Mouse (Mus musculus) limb, embryonic 15.5 days (tissue): ENCODE results near the gene Hoxd9. TPM values are rescaled to one million over a fixed set of nuclear protein-coding genes. Genes with fewer than 3 reads are reported as not detected.

ENCODE experiments used
- ATAC-seq: fragments of 200-750 bp; cut with Nextera tagmentation; 2 replicates; pipeline ENCODE4 v1.8.0; 2017; ENCODE audit warnings: low read depth, moderate TSS enrichment; ENCODE audit not compliant: insufficient number of reproducible peaks, low FRiP score, low TSS enrichment
- H3K27ac ChIP-seq: fragments of 300-500 bp; sonication (generic); 2 replicates; pipeline ENCODE4 v1.5.1; 2015; ENCODE audit warnings: moderate library complexity, mild to moderate bottlenecking, inconsistent platforms
- H3K27me3 ChIP-seq: fragments of 300-500 bp; sonication (generic); 2 replicates; pipeline ENCODE4 v1.6.1; 2015; ENCODE audit warnings: inconsistent platforms
- H3K36me3 ChIP-seq: fragments of 300-500 bp; sonication (generic); 2 replicates; pipeline ENCODE4 v1.6.1; 2015; ENCODE audit warnings: inconsistent platforms
- H3K4me1 ChIP-seq: fragments of 300-500 bp; sonication (generic); 2 replicates; pipeline ENCODE4 v1.6.1; 2015; ENCODE audit warnings: inconsistent platforms
- H3K4me2 ChIP-seq: fragments of 300-500 bp; sonication (generic); 2 replicates; pipeline ENCODE4 v1.6.1; 2015; ENCODE audit warnings: mild to moderate bottlenecking, inconsistent platforms
- H3K4me3 ChIP-seq: fragments of 300-500 bp; sonication (generic); 2 replicates; pipeline ENCODE4 v1.5.1; 2015; ENCODE audit warnings: mild to moderate bottlenecking, inconsistent platforms
- H3K9ac ChIP-seq: fragments of 300-500 bp; sonication (generic); 2 replicates; pipeline ENCODE4 v1.6.1; 2015; ENCODE audit warnings: inconsistent platforms
- H3K9me3 ChIP-seq: fragments of 300-500 bp; sonication (generic); 2 replicates; pipeline ENCODE4 v1.6.1; 2016; ENCODE audit warnings: inconsistent platforms
- WGBS: fragments of 180-500 bp; shearing (Covaris S2); methylation state at CpG from one replicate; pipeline ENCODE4 v1.1.7; 2015; 5-methylcytosine and 5-hydroxymethylcytosine counted together
- polyA plus RNA-seq: library from polyadenylated mRNA; unstranded; fragments of >200 nt; fragmentation: Nextera tagmentation; extraction: Ambion mirVana; gene quantifications from 2 replicates; pipeline ENCODE4 v1.2.1, GENCODE M21; 2015

Gene Hoxd9
- polyA plus RNA-seq, 1 experiment from 2014 or later: 7.1 TPM

DNA sequence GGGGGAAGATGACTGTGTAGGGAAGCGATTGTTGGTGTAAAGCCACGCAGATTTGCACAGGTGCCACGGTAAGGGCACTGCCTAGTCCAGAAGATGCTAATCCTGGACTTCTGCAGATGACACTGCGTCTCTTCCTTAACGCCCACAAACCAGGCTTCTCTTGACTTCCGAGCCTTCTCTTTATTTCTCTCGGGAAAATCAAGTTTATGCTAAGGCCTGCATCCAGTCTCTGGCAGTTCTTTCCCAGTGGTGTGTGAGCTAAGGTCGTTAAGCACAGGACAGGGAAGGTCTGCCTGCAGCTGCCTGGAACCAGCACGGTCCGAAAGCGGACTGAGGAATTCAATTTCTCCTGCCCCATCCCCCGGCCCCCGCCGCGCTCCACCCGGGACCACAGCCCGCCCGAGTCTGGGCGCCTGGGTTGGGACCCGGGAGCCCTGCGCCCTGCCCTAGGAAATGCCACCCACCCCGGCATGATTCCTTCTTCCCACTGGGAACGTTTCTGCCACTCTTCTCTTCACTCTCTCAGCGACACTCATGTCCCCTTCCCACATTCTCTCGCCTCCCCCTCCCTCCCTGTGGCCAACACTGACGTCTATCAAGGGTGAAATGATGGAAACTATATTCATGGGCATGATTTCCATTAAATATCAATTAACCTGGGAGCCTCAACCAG lies 6.3 kb downstream of the Hoxd9 start:
- peak overlapping the region; percentile 90; the same call in 1 of the 2 replicates for H3K4me2 ChIP-seq
- H3K4me1 ChIP-seq: peaks cover 39% of the 10 kb centered on the region
- peak; percentile 15; the same call in 1 of the 2 replicates for ATAC-seq
- H3K9ac ChIP-seq: no peak overlapping the region
- peak overlapping the region; percentile 61 for H3K4me3 ChIP-seq
- peak overlapping the region; percentile 83; the same call in 1 of the 2 replicates for H3K27ac ChIP-seq
- 10% methylated on average over 26 of the region's 26 CpGs for WGBS
- H3K27me3 ChIP-seq: peaks cover 88% of the 10 kb centered on the region
- no peaks in the 10 kb centered on the region for H3K9me3 ChIP-seq
- H3K36me3 ChIP-seq: peaks cover 4% of the 10 kb centered on the region; the same call in 1 of the 2 replicates

DNA sequence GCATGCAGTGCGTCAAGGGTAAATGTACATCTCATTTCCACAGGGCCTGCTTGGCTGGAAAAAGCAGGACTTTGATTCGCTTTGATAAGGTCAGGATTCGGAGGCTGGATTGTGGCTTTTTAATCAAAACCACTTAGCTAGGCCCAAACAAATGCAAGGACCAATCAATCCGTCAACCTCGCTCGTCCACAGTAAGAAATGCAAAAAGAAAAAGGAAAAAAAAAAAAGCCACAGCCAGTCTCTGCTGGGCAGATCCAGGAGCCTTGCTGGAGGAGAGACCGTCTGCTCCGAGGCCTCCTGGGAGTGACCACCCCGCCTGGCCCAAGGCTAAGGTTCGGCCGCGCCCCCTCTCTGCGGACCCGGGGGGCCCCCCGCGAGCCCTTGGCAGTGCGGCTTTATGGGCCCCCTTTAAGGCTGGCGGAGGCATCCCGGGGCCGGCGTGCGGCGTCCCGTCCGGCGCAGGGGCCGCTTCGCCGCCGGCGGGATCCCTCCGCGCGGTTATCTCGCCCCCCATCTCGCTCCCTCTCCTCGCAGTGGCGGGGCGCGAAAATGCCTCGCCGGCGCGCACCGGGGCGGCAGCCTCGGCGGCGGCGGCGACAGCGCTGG lies 7.0 kb downstream of the Hoxd9 start, which contains the start of gene Hoxd8:
Hoxd8 (plus strand) TSS at position 223 of the 606 bp plus-strand sequence.
- H3K4me3 ChIP-seq: peak within 1 kb of the TSS; percentile 61
- H3K9me3 ChIP-seq: no peaks in the 10 kb centered on the region
- WGBS: 1% methylated on average over 42 of the region's 52 CpGs
- H3K27me3 ChIP-seq: peaks cover 88% of the 10 kb centered on the region
- H3K36me3 ChIP-seq: peaks cover 4% of the 10 kb centered on the region; the same call in 1 of the 2 replicates
- peak within 1 kb of the TSS; percentile 90 for H3K4me2 ChIP-seq
- H3K27ac ChIP-seq: peak within 1 kb of the TSS; percentile 83
- peak within 1 kb of the TSS; percentile 54 for H3K9ac ChIP-seq
- ATAC-seq: no peak
- H3K4me1 ChIP-seq: peaks cover 37% of the 10 kb centered on the region

DNA sequence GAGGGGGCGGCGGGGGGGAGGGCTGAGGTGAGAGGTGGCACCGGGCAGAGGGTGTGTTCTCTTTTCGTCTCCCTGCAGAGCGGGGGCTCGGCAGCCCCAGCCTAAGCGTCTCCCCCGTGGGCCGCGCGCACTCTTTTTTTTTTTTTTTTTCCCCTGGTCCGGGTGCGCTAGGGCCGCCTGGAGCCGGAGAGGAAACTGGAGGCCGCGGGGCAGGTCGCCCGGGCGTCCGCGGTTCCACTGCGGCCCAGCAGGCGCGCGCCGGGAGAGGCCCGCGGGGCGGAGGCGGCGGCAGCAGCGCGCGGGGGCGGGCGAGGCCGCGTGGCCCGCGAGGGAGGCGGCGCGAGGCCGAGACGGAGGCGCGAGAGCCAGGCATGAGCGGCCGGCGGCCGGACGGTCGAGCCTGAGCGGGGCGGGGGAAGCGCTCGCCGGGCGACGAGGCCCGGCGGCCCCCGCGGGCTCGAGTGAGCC lies 7.5 kb downstream of the Hoxd9 start:
- H3K36me3 ChIP-seq: peaks cover 3% of the 10 kb centered on the region; the same call in 1 of the 2 replicates
- ATAC-seq: no peak; the same call in 1 of the 2 replicates
- H3K27ac ChIP-seq: peak overlapping the region; percentile 83
- H3K4me3 ChIP-seq: peak overlapping the region; percentile 61
- peaks cover 33% of the 10 kb centered on the region for H3K4me1 ChIP-seq
- peak overlapping the region; percentile 90 for H3K4me2 ChIP-seq
- no peaks in the 10 kb centered on the region for H3K9me3 ChIP-seq
- peak overlapping the region; percentile 54 for H3K9ac ChIP-seq
- 0% methylated on average over 17 of the region's 66 CpGs for WGBS
- H3K27me3 ChIP-seq: peaks cover 88% of the 10 kb centered on the region

DNA sequence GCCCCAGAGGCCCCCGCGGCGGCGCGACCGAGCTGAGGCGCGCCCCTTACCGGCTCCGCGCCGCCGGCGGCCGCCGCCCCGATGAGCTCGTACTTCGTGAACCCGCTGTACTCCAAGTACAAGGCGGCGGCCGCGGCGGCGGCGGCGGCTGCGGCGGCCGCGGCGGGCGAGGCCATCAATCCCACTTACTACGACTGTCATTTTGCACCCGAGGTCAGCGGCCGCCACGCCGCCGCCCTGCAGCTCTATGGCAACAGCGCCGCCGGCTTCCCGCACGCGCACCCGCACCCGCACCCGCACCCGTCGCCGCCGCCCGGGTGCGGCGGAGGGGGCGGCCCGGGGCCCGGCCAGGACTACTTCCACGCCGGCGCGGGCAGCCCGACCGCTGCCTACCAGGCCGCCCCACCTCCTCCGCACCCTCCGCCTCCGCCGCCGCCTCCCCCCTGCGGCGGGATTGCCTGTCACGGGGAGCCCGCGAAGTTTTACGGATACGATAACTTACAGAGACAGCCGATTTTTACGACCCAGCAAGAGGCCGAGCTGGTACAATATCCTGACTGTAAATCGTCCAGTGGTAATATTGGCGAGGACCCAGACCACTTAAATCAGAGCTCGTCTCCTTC lies 8.1 kb downstream of the Hoxd9 start:
- H3K4me1 ChIP-seq: peaks cover 27% of the 10 kb centered on the region
- H3K36me3 ChIP-seq: no peaks in the 10 kb centered on the region
- H3K9ac ChIP-seq: peak overlapping the region; percentile 54
- under 1% methylated on average over 80 of the region's 85 CpGs for WGBS
- no peak for ATAC-seq
- H3K9me3 ChIP-seq: no peaks in the 10 kb centered on the region
- peaks cover 88% of the 10 kb centered on the region for H3K27me3 ChIP-seq
- peak overlapping the region; percentile 90 for H3K4me2 ChIP-seq
- peak overlapping the region; percentile 61 for H3K4me3 ChIP-seq
- peak overlapping the region; percentile 83 for H3K27ac ChIP-seq

DNA sequence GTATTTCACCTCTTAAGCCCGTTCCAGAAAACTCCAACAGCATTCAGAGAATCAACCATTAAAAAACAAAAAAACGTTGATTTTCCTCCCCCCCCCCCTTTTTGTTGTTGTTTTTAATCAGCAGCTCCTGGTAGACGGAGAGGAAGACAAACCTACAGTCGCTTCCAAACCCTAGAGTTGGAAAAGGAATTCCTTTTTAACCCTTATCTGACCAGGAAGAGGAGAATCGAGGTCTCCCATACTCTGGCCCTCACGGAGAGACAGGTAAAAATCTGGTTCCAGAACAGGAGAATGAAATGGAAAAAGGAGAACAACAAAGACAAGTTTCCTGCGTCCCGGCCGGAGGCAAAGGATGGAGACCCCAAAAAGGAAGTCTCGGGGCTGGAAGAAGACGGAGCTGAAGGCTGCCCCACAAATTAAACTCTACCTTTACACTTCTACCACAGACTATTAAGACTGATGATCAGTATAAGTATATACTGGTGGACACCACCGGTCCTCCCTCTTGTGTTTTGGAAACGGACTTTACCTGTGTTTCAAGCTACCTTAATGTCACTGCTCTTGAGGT lies 8.9 kb downstream of the Hoxd9 start:
- ATAC-seq: no peak
- H3K9me3 ChIP-seq: no peaks in the 10 kb centered on the region
- no peaks in the 10 kb centered on the region for H3K36me3 ChIP-seq
- peak overlapping the region; percentile 61 for H3K4me3 ChIP-seq
- no peak overlapping the region for H3K27ac ChIP-seq
- H3K27me3 ChIP-seq: peaks cover 86% of the 10 kb centered on the region
- H3K9ac ChIP-seq: no peak overlapping the region
- WGBS: 7% methylated on average over 13 of the region's 13 CpGs
- H3K4me2 ChIP-seq: peak overlapping the region; percentile 90; the same call in 1 of the 2 replicates
- H3K4me1 ChIP-seq: peaks cover 24% of the 10 kb centered on the region

DNA sequence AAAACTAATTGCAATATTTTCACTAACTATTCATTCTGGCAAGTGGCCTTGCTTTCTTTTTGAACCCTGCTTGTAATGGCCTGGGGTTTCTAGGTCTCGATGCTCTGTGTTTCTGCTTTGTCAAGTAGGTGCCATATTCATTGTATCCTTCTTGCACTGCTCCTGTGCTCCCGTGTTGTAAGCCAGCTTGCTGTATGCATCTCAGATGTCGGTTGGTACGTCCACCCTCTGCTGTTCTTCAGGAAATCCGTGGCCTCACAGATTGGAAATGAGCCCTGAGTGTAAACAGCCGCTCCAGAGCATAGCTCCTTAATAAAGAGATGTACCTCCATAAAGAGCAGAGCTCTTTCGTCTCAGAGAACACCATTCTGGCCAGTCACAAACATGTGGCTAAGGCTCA lies 10.1 kb downstream of the Hoxd9 start:
- Histone ChIP-seq H3K9me3 (no peaks in the 10 kb centered on the region), H3K27me3 (peaks cover 94% of the 10 kb centered on the region), H3K27ac (no peak overlapping the region), H3K4me1 (peaks cover 33% of the 10 kb centered on the region), H3K4me2 (no peak overlapping the region), H3K36me3 (no peaks in the 10 kb centered on the region), H3K4me3 (0 out of 2 replicates have a peak overlapping the region, but pooled peaks have one; percentile 4), H3K9ac (no peak overlapping the region)
- ATAC-seq: no peak
- WGBS: 36% methylated on average over 7 of the region's 7 CpGs

DNA sequence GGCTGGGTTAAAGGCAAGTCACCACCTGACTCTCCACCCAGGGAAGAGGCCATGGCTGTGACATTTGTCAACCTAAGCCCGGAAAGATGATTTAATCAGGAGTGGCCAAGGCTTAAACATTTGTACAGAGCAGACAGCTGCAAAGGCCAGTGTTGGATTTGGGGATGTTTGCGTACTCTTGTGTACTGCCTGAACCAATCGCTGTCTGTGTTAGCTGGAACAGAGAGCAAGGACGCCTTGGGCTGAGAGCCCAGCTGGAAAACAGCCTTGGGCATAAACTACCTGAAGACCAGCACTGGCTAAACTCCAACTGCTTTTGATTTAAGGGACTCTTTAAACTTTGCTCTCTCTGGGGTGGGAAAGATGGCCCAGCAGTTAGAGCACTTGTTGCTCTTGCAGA lies 11.1 kb downstream of the Hoxd9 start:
- Histone ChIP-seq H3K4me1 (peaks cover 32% of the 10 kb centered on the region), H3K27ac (no peak overlapping the region), H3K9ac (no peak overlapping the region), H3K27me3 (peaks cover 96% of the 10 kb centered on the region), H3K4me2 (no peak overlapping the region), H3K9me3 (no peaks in the 10 kb centered on the region), H3K4me3 (no peak overlapping the region), H3K36me3 (no peaks in the 10 kb centered on the region)
- WGBS: 27% methylated on average over 4 of the region's 4 CpGs
- no peak for ATAC-seq

DNA sequence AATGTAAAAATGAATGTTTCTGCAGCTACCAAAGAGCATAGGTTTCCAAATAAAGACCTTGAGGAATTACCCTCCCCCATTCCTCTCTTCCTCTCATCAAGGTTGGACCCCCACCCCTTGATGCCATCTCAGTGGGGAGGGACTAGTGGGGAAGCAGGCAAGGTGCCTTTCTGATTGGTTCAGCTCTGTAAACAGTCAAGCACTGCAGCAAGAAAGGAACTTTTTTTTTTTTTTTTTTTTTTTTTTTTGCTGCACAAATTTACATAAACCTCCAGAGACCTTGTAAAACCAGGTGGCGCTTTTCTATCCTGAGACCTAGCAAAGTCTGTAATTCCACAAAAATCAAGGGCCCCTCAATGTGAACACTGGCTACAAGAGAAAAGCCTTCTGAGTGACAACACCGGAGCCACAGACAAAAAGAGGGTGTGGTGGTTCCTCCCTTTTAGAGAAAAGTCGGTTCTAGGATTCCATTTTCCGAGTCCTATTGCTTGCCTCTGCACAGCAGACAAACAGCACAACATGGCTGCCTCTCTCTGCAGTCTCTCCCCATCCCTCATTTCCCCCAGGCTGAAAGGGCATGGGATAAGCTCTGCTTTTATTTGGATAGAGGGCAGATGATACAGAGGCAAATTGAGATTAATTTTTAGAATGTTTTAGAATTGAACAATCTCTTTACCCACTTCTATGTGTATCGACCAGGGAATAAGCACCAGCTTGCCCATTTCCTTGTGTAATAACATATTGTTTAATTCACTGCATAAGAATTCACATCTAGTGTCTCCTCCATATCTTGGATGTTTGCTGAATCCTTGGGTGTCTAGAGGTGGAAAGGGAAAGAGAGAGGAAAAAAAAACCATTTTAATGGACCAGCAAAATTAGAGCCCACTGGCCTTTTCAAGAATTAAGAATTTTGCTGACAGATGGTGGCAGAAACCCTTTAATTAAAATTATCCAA lies 12.2 kb downstream of the Hoxd9 start:
- H3K27me3 ChIP-seq: peaks cover 96% of the 10 kb centered on the region
- no peak overlapping the region for H3K4me3 ChIP-seq
- no peak for ATAC-seq
- no peaks in the 10 kb centered on the region for H3K9me3 ChIP-seq
- 15% methylated on average over 5 of the region's 5 CpGs for WGBS
- no peak overlapping the region for H3K27ac ChIP-seq
- no peaks in the 10 kb centered on the region for H3K36me3 ChIP-seq
- peaks cover 25% of the 10 kb centered on the region for H3K4me1 ChIP-seq
- H3K9ac ChIP-seq: no peak overlapping the region
- H3K4me2 ChIP-seq: no peak overlapping the region

DNA sequence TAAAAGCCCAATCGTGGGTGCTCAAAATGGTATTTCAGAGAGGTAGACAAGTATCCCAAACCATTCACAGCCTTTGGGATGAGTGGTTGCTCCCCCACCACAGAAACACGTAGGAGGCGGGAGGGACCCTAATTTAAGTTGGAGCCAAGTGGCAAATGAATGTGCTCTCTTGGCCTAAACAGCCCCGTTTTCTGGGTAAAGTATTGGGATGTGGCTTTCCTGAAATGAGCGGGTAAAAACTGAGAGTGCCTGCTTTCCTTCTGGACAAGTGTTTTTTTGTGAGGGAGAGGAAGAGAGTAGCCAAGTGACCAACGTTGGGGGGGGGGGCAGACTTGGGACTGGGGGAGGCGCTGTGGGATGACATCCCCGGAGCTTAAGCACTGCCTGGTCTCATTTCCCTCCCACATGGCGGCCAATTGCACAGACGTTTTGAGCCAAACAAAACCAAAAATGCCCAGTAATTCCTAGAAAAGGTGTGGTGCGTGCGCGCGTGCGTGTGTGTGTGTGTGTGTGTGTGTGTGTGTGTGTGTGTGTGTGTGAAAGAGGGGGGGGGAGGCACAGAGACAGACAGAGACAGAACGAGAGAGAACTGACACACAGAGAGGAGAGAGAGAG lies 13.5 kb downstream of the Hoxd9 start:
- 2% methylated on average over 16 of the region's 16 CpGs for WGBS
- Histone ChIP-seq H3K27me3 (peaks cover 96% of the 10 kb centered on the region), H3K9me3 (no peaks in the 10 kb centered on the region), H3K27ac (no peak overlapping the region), H3K4me3 (peak overlapping the region; percentile 45), H3K36me3 (no peaks in the 10 kb centered on the region), H3K4me1 (peaks cover 23% of the 10 kb centered on the region), H3K4me2 (peak overlapping the region; percentile 72), H3K9ac (no peak overlapping the region)
- ATAC-seq: no peak

DNA sequence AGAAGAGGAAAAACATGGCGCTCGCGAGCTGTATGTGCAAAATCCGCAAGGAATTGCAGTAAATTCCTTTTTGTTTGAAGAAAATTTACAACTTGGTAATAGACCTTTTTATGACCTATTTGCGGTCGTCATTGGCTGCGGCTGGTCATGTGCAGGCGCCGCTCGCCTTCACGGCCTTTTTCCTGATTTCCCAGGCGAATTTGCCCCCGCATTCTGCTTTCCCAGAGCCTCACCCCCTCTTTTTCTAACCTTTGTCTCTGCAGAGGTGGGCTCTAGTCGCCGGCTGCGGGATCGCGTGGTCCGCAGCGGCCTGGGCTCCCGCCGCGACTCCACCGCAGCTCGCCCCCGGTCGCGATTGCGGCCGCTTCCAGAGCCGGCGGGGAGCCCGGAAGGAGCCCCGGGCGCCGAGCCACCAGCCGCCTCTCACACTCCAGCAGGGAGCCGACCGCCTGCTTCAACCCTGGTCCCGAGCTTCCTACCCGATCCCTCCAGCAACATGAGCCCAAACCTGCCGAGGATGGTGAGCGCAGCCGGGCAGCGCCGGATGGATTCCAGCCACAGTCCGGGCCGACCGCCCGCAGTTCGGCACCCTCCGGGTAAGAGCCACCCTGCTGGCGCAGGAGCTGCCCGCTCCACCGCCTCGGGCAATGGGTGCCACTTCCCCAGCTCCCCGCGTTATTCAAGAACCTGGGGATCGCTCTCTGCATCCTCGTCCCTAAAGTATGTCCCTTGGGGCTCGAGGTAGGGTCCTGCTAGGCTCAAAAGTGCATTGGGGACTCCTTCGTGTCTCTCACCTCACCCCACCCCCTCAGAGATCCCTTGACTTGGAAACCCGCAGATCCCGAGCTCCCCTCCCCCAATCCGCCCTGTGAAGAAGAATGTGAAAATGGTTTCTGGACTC lies 14.4 kb downstream of the Hoxd9 start, which contains the start of the genes Hoxd3 and Hoxd4:
Hoxd3 (plus strand) TSS at position 207 of the 901 bp plus-strand sequence.
Hoxd4 (plus strand) TSS at position 209 of the 901 bp plus-strand sequence.
- Histone ChIP-seq H3K27me3 (peaks cover 96% of the 10 kb centered on the region), H3K4me2 (peak within 1 kb of the TSS; percentile 72), H3K9me3 (no peaks in the 10 kb centered on the region), H3K27ac (peak within 1 kb of the TSS; percentile 63), H3K4me1 (peaks cover 25% of the 10 kb centered on the region), H3K4me3 (peak within 1 kb of the TSS; percentile 45), H3K36me3 (no peaks in the 10 kb centered on the region), H3K9ac (peak within 1 kb of the TSS; percentile 50)
- WGBS: under 1% methylated on average over 65 of the region's 65 CpGs
- ATAC-seq: no peak
